Mouse (Mus musculus): Measurements from ENCODE around the gene L3mbtl4. TPM values are rescaled to one million over a fixed set of nuclear protein-coding genes. Genes with fewer than 3 reads are reported as not detected.
"Not testable (repeated sequence)": the region's sequence is repeated elsewhere in the genome, so short reads cannot be mapped to it uniquely, and the experiment has no call there.

L3mbtl4 gene
- polyA plus RNA-seq, 1 experiment from 2014 or later: 1.7 TPM

- H3K36me3 ChIP-seq; H3K27ac ChIP-seq (replicated peaks); H3K9ac ChIP-seq; ATAC-seq (ENCODE audit: low read depth); H3K4me2 ChIP-seq; H3K9me3 ChIP-seq; H3K4me1 ChIP-seq (replicated peaks); H3K4me3 ChIP-seq; H3K27me3 ChIP-seq: not testable (repeated sequence)
- 66% methylated on average over 1 of the region's 1 CpGs for WGBS
These were observed 133.5 kb downstream of the L3mbtl4 start for GRCm38 (mm10) chr17:68407121-68407520.

GRCm38 (mm10) chr17:68422663-68423498 is 149.3 kb downstream of the L3mbtl4 start:
- no peak overlapping the region for H3K4me2 ChIP-seq
- H3K4me3 ChIP-seq: no peak overlapping the region
- H3K27me3 ChIP-seq: no peaks in the 10 kb centered on the region
- H3K9ac ChIP-seq: no peak overlapping the region
- 73% methylated on average over 12 of the region's 12 CpGs for WGBS
- no peaks in the 10 kb centered on the region for H3K4me1 ChIP-seq (replicated peaks)
- H3K36me3 ChIP-seq: no peaks in the 10 kb centered on the region
- no peak overlapping the region for H3K27ac ChIP-seq (replicated peaks)
- no peaks in the 10 kb centered on the region for H3K9me3 ChIP-seq
- ATAC-seq (ENCODE audit: low read depth): no peak

GRCm38 (mm10) chr17:68433576-68433975 is 160.0 kb downstream of the L3mbtl4 start:
- H3K4me2 ChIP-seq: no peak overlapping the region
- H3K4me1 ChIP-seq (replicated peaks): no peaks in the 10 kb centered on the region
- no peak overlapping the region for H3K27ac ChIP-seq (replicated peaks)
- H3K36me3 ChIP-seq: no peaks in the 10 kb centered on the region
- H3K4me3 ChIP-seq: no peak overlapping the region
- no peaks in the 10 kb centered on the region for H3K27me3 ChIP-seq
- ATAC-seq (ENCODE audit: low read depth): no peak
- whole genome bisulfite sequencing: 79% methylated on average over 5 of the region's 5 CpGs
- no peak overlapping the region for H3K9ac ChIP-seq
- no peaks in the 10 kb centered on the region for H3K9me3 ChIP-seq

- Histone ChIP-seq H3K4me1 (replicated peaks) (no peaks in the 10 kb centered on the region), H3K36me3 (no peaks in the 10 kb centered on the region), H3K9me3 (no peaks in the 10 kb centered on the region), H3K27ac (replicated peaks) (no peak overlapping the region), H3K27me3 (no peaks in the 10 kb centered on the region), H3K4me2 (no peak overlapping the region), H3K4me3 (no peak overlapping the region), H3K9ac (no peak overlapping the region)
- ATAC-seq (ENCODE audit: low read depth): no peak
- 86% methylated on average over 1 of the region's 1 CpGs for WGBS
These were observed 177.3 kb downstream of the L3mbtl4 start for GRCm38 (mm10) chr17:68450921-68451320.

- no peaks in the 10 kb centered on the region for H3K27me3 ChIP-seq
- H3K4me1 ChIP-seq (replicated peaks): no peaks in the 10 kb centered on the region
- H3K9me3 ChIP-seq: no peaks in the 10 kb centered on the region
- no peak overlapping the region for H3K4me3 ChIP-seq
- H3K36me3 ChIP-seq: no peaks in the 10 kb centered on the region
- H3K9ac ChIP-seq: no peak overlapping the region
- H3K27ac ChIP-seq (replicated peaks): no peak overlapping the region
- no peak overlapping the region for H3K4me2 ChIP-seq
- 91% methylated on average over 5 of the region's 5 CpGs for WGBS
- ATAC-seq (ENCODE audit: low read depth): no peak
These were observed 187.9 kb downstream of the L3mbtl4 start for GRCm38 (mm10) chr17:68461471-68461870.

GRCm38 (mm10) chr17:68467311-68467710 is 193.7 kb downstream of the L3mbtl4 start:
- Histone ChIP-seq H3K9ac (no peak overlapping the region), H3K27me3 (no peaks in the 10 kb centered on the region), H3K4me2 (no peak overlapping the region), H3K36me3 (no peaks in the 10 kb centered on the region), H3K27ac (replicated peaks) (no peak overlapping the region), H3K4me1 (replicated peaks) (no peaks in the 10 kb centered on the region), H3K9me3 (no peaks in the 10 kb centered on the region), H3K4me3 (no peak overlapping the region)
- 52% methylated on average over 1 of the region's 1 CpGs for WGBS
- ATAC-seq (ENCODE audit: low read depth): no peak

- 59% methylated on average over 4 of the region's 4 CpGs for WGBS
- no peak for ATAC-seq (ENCODE audit: low read depth)
These were observed 216.6 kb downstream of the L3mbtl4 start for GRCm38 (mm10) chr17:68490065-68490691.

GRCm38 (mm10) chr17:68492231-68492630 is 218.6 kb downstream of the L3mbtl4 start:
- Histone ChIP-seq H3K4me2 (no peak overlapping the region), H3K9ac (no peak overlapping the region), H3K4me1 (replicated peaks) (no peaks in the 10 kb centered on the region), H3K27ac (replicated peaks) (no peak overlapping the region), H3K27me3 (no peaks in the 10 kb centered on the region), H3K9me3 (no peaks in the 10 kb centered on the region), H3K36me3 (no peaks in the 10 kb centered on the region), H3K4me3 (no peak overlapping the region)
- 88% methylated on average over 3 of the region's 3 CpGs for WGBS
- no peak for ATAC-seq (ENCODE audit: low read depth)

More at GRCm38 (mm10) chr17:68490065-68490691, 216.6 kb downstream of the L3mbtl4 start:
- Histone ChIP-seq H3K9ac (no peak overlapping the region), H3K4me2 (no peak overlapping the region), H3K4me3 (no peak overlapping the region), H3K27me3 (no peaks in the 10 kb centered on the region), H3K4me1 (replicated peaks) (no peaks in the 10 kb centered on the region), H3K9me3 (no peaks in the 10 kb centered on the region), H3K27ac (replicated peaks) (no peak overlapping the region), H3K36me3 (no peaks in the 10 kb centered on the region)

GRCm38 (mm10) chr17:68502998-68503397 is 229.4 kb downstream of the L3mbtl4 start:
- H3K27ac ChIP-seq (replicated peaks); H3K9me3 ChIP-seq; H3K27me3 ChIP-seq; ATAC-seq (ENCODE audit: low read depth); H3K4me1 ChIP-seq (replicated peaks); H3K4me2 ChIP-seq; H3K4me3 ChIP-seq; H3K36me3 ChIP-seq; H3K9ac ChIP-seq: not testable (repeated sequence)
- WGBS: 83% methylated on average over 2 of the region's 4 CpGs

- ATAC-seq (ENCODE audit: low read depth): no peak
- no peaks in the 10 kb centered on the region for H3K27me3 ChIP-seq
- no peak overlapping the region for H3K27ac ChIP-seq (replicated peaks)
- H3K36me3 ChIP-seq: no peaks in the 10 kb centered on the region
- no peak overlapping the region for H3K9ac ChIP-seq
- no peaks in the 10 kb centered on the region for H3K9me3 ChIP-seq
- no peaks in the 10 kb centered on the region for H3K4me1 ChIP-seq (replicated peaks)
- H3K4me2 ChIP-seq: no peak overlapping the region
- 61% methylated on average over 9 of the region's 9 CpGs for WGBS
- H3K4me3 ChIP-seq: no peak overlapping the region
These were observed 286.1 kb downstream of the L3mbtl4 start for GRCm38 (mm10) chr17:68559698-68560097.

- Histone ChIP-seq H3K36me3 (no peaks in the 10 kb centered on the region), H3K27ac (replicated peaks) (no peak overlapping the region), H3K9me3 (no peaks in the 10 kb centered on the region), H3K4me1 (replicated peaks) (no peaks in the 10 kb centered on the region), H3K27me3 (no peaks in the 10 kb centered on the region), H3K4me2 (no peak overlapping the region), H3K9ac (no peak overlapping the region), H3K4me3 (no peak overlapping the region)
- no peak for ATAC-seq (ENCODE audit: low read depth)
- 32% methylated on average over 1 of the region's 1 CpGs for WGBS
These were observed 286.7 kb downstream of the L3mbtl4 start for GRCm38 (mm10) chr17:68560264-68560663.

- H3K4me1 ChIP-seq (replicated peaks): no peaks in the 10 kb centered on the region
- 95% methylated on average over 6 of the region's 6 CpGs for WGBS
- no peak for ATAC-seq (ENCODE audit: low read depth)
These were observed 298.2 kb downstream of the L3mbtl4 start for GRCm38 (mm10) chr17:68571806-68572205.

More at GRCm38 (mm10) chr17:68571806-68572205, 298.2 kb downstream of the L3mbtl4 start:
- Histone ChIP-seq H3K27ac (replicated peaks) (no peak overlapping the region), H3K36me3 (no peaks in the 10 kb centered on the region), H3K27me3 (no peaks in the 10 kb centered on the region), H3K4me3 (no peak overlapping the region), H3K4me2 (no peak overlapping the region), H3K9me3 (no peaks in the 10 kb centered on the region), H3K9ac (no peak overlapping the region)

Measured in neural tube, embryonic 13.5 days (tissue).